Mouse (Mus musculus) neural tube, embryonic 13.5 days (tissue): ENCODE measurements around the gene Ccdc191. TPM values are rescaled to one million over a fixed set of nuclear protein-coding genes. Genes with fewer than 3 reads are reported as not detected.

ENCODE experiments used
- ATAC-seq: fragments of 200-750 bp; cut with Nextera tagmentation; 2 replicates; pipeline ENCODE4 v1.8.0; 2017; ENCODE audit warnings: low read depth, mild to moderate bottlenecking, moderate TSS enrichment, moderate library complexity
- H3K27ac ChIP-seq: fragments of 300-500 bp; sonication (generic); replicated peaks from 2 replicates; pipeline ENCODE4 v1.5.1; 2015; ENCODE audit warnings: moderate library complexity, mild to moderate bottlenecking, inconsistent platforms
- H3K27me3 ChIP-seq: fragments of 300-500 bp; sonication (generic); 2 replicates; pipeline ENCODE4 v1.6.1; 2015; ENCODE audit warnings: mild to moderate bottlenecking, inconsistent platforms
- H3K36me3 ChIP-seq: fragments of 300-500 bp; sonication (generic); 2 replicates; pipeline ENCODE4 v1.6.1; 2015; ENCODE audit warnings: mild to moderate bottlenecking, inconsistent platforms
- H3K4me1 ChIP-seq: fragments of 300-500 bp; sonication (generic); replicated peaks from 2 replicates; pipeline ENCODE4 v1.6.1; 2015; ENCODE audit warnings: inconsistent platforms
- H3K4me2 ChIP-seq: fragments of 300-500 bp; sonication (generic); 2 replicates; pipeline ENCODE4 v1.6.1; 2015; ENCODE audit warnings: inconsistent platforms, mild to moderate bottlenecking, moderate library complexity
- H3K4me3 ChIP-seq: fragments of 300-500 bp; sonication (generic); 2 replicates; pipeline ENCODE4 v1.5.1; 2015; ENCODE audit warnings: mild to moderate bottlenecking, inconsistent platforms
- H3K9ac ChIP-seq: fragments of 300-500 bp; sonication (generic); 2 replicates; pipeline ENCODE4 v1.6.1; 2015; ENCODE audit warnings: moderate library complexity, mild to moderate bottlenecking, inconsistent platforms
- H3K9me3 ChIP-seq: fragments of 300-500 bp; sonication (generic); 2 replicates; pipeline ENCODE4 v1.6.1; 2016; ENCODE audit warnings: inconsistent platforms
- WGBS: fragments of 180-500 bp; shearing (Covaris S2); methylation state at CpG from one replicate; pipeline ENCODE4 v1.1.7; 2015; 5-methylcytosine and 5-hydroxymethylcytosine counted together
- polyA plus RNA-seq: library from polyadenylated mRNA; unstranded; fragments of >200 nt; fragmentation: Nextera tagmentation; extraction: Ambion mirVana; gene quantifications from 2 replicates; pipeline ENCODE4 v1.2.1, GENCODE M21; 2015

Ccdc191 gene
- polyA plus RNA-seq, 1 experiment from 2014 or later: 8.9 TPM

GRCm38 (mm10) chr16:43933041-43933440 is 43.4 kb downstream of the Ccdc191 start:
- H3K27ac ChIP-seq: no peak overlapping the region
- H3K4me1 ChIP-seq: peaks cover 15% of the 10 kb centered on the region
- H3K4me3 ChIP-seq: no peak overlapping the region
- H3K27me3 ChIP-seq: no peaks in the 10 kb centered on the region
- H3K9me3 ChIP-seq: no peaks in the 10 kb centered on the region
- WGBS: 90% methylated on average over 6 of the region's 6 CpGs
- ATAC-seq: no peak
- no peaks in the 10 kb centered on the region for H3K36me3 ChIP-seq
- H3K4me2 ChIP-seq: no peak overlapping the region
- no peak overlapping the region for H3K9ac ChIP-seq

DNA sequence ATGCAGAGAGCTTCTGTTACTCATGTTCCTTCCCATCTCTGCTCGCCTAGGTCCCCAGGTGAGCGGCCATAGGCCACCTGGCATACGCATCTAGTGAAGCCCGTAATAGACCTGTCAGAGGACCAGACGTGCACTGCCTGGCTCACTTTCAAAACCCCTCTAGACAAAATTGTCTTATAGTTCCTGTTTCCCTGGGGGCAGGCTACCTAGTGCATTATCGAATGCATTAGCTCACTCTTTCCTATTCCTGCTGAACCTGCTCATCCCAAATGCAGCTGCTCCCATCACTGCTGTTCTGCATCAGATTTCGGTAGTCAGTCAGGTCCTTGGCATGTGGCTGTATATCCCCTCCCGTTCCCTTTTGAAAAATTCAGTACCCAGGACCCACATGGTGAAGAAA is 45.3 kb downstream of the Ccdc191 start:
- ATAC-seq: no peak
- H3K4me1 ChIP-seq: peaks cover 15% of the 10 kb centered on the region
- 86% methylated on average over 8 of the region's 8 CpGs for WGBS
- H3K36me3 ChIP-seq: no peaks in the 10 kb centered on the region
- H3K4me3 ChIP-seq: no peak overlapping the region
- H3K4me2 ChIP-seq: no peak overlapping the region
- no peaks in the 10 kb centered on the region for H3K27me3 ChIP-seq
- no peaks in the 10 kb centered on the region for H3K9me3 ChIP-seq
- H3K9ac ChIP-seq: no peak overlapping the region
- no peak overlapping the region for H3K27ac ChIP-seq

- Histone ChIP-seq H3K27me3 (no peaks in the 10 kb centered on the region), H3K9me3 (no peaks in the 10 kb centered on the region), H3K4me2 (no peak overlapping the region), H3K36me3 (no peaks in the 10 kb centered on the region), H3K9ac (no peak overlapping the region), H3K27ac (no peak overlapping the region), H3K4me3 (no peak overlapping the region), H3K4me1 (peaks cover 15% of the 10 kb centered on the region)
- 69% methylated on average over 3 of the region's 3 CpGs for WGBS
- ATAC-seq: no peak
Observed at GRCm38 (mm10) chr16:43935367-43935766, 45.8 kb downstream of the Ccdc191 start.

- 83% methylated on average over 3 of the region's 3 CpGs for WGBS
- Histone ChIP-seq H3K4me3 (no peak overlapping the region), H3K36me3 (no peaks in the 10 kb centered on the region), H3K27ac (no peak overlapping the region), H3K4me2 (no peak overlapping the region), H3K27me3 (no peaks in the 10 kb centered on the region), H3K9me3 (no peaks in the 10 kb centered on the region), H3K9ac (no peak overlapping the region), H3K4me1 (peaks cover 14% of the 10 kb centered on the region)
- no peak for ATAC-seq
Observed at GRCm38 (mm10) chr16:43935892-43936291, 46.3 kb downstream of the Ccdc191 start.

- WGBS: 79% methylated on average over 4 of the region's 4 CpGs
- Histone ChIP-seq H3K27ac (no peak overlapping the region), H3K4me3 (no peak overlapping the region), H3K9me3 (no peaks in the 10 kb centered on the region), H3K4me1 (no peaks in the 10 kb centered on the region), H3K27me3 (no peaks in the 10 kb centered on the region), H3K4me2 (no peak overlapping the region), H3K9ac (no peak overlapping the region), H3K36me3 (no peaks in the 10 kb centered on the region)
- ATAC-seq: no peak
Observed at GRCm38 (mm10) chr16:43940846-43941245, 51.2 kb downstream of the Ccdc191 start.

GRCm38 (mm10) chr16:43945351-43945750 is 55.8 kb downstream of the Ccdc191 start:
- Histone ChIP-seq H3K27me3 (no peaks in the 10 kb centered on the region), H3K4me3 (no peak overlapping the region)
- 89% methylated on average over 3 of the region's 3 CpGs for WGBS

DNA sequence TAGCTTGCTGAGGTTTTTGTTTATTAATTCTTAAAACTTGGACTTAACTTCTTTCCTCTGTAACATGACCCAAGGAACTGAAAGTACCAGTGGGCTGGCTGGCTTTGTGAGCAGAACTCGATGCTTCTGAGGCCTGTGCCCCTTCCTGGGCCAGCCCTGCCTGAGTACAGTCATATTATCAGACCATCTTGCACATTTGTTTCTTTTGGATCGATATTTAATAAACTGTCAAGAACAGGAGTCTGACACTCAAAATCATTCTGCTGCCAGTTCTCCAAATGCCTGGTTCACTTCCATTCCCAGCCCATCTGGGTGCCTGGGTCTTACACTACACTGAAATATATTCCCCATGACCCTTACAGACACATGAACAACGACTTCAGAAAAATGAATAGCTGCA is 56.3 kb downstream of the Ccdc191 start:
- H3K27ac ChIP-seq: no peak overlapping the region
- H3K36me3 ChIP-seq: no peaks in the 10 kb centered on the region
- WGBS: 77% methylated on average over 3 of the region's 3 CpGs
- H3K9me3 ChIP-seq: no peaks in the 10 kb centered on the region
- no peak overlapping the region for H3K4me3 ChIP-seq
- H3K27me3 ChIP-seq: no peaks in the 10 kb centered on the region
- no peak for ATAC-seq
- no peak overlapping the region for H3K9ac ChIP-seq
- H3K4me1 ChIP-seq: no peaks in the 10 kb centered on the region
- H3K4me2 ChIP-seq: no peak overlapping the region

More at GRCm38 (mm10) chr16:43945351-43945750, 55.8 kb downstream of the Ccdc191 start:
- no peak overlapping the region for H3K9ac ChIP-seq
- H3K27ac ChIP-seq: no peak overlapping the region
- no peak overlapping the region for H3K4me2 ChIP-seq
- H3K9me3 ChIP-seq: no peaks in the 10 kb centered on the region
- ATAC-seq: no peak
- H3K36me3 ChIP-seq: no peaks in the 10 kb centered on the region
- no peaks in the 10 kb centered on the region for H3K4me1 ChIP-seq

DNA sequence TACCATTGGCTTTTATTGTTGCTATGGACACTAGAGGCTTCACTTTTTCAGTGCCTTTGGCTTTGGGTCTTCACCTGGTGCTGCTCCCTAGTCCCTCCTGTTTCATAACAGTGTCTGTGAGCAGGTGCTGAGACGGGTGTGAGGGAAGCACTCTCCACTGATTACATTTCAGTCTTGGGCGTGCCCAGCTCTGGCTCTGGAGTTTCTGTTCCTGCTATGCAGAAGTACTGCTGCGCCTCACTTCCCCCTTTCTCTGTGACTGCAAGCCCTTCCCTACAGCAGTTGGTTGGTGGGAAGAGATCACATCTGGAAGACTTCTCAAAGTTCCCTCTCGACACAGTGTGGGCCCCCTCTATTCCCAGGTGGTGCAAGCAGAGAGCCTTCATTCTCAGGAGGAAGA is 62.0 kb downstream of the Ccdc191 start:
- no peaks in the 10 kb centered on the region for H3K4me1 ChIP-seq
- H3K36me3 ChIP-seq: 0 out of 2 replicates have a peak, but pooled peaks cover 8% of the 10 kb centered on the region
- H3K9ac ChIP-seq: no peak overlapping the region
- no peak overlapping the region for H3K27ac ChIP-seq
- H3K4me3 ChIP-seq: no peak overlapping the region
- H3K9me3 ChIP-seq: no peaks in the 10 kb centered on the region
- 85% methylated on average over 4 of the region's 4 CpGs for WGBS
- no peak overlapping the region for H3K4me2 ChIP-seq
- no peaks in the 10 kb centered on the region for H3K27me3 ChIP-seq
- no peak for ATAC-seq

GRCm38 (mm10) chr16:43954913-43955312 is 65.3 kb downstream of the Ccdc191 start:
- H3K36me3 ChIP-seq: 0 out of 2 replicates have a peak, but pooled peaks cover 12% of the 10 kb centered on the region
- no peaks in the 10 kb centered on the region for H3K4me1 ChIP-seq
- no peaks in the 10 kb centered on the region for H3K9me3 ChIP-seq
- no peak overlapping the region for H3K4me3 ChIP-seq
- no peak overlapping the region for H3K27ac ChIP-seq
- no peak overlapping the region for H3K4me2 ChIP-seq
- H3K9ac ChIP-seq: no peak overlapping the region
- WGBS: 82% methylated on average over 6 of the region's 6 CpGs
- no peak for ATAC-seq
- H3K27me3 ChIP-seq: no peaks in the 10 kb centered on the region

DNA sequence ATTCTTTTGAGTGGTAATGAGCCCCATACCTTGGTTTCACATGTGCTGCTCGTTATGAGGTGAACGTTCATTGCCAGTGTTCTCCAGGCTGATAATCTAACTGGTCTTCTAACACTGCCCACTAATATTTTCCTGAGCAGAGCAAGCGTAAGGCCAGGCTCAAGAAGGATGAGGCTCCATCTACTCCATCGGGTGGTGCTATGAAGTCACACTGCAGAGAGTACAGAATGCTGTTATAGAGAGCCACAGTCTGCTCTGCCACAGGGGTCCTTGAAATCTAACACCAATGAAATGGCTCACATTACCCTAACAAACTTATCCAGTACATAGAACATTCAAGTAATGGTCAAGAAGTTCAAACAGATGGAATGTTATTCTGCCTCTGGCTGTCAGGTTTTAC is 68.4 kb downstream of the Ccdc191 start:
- no peak overlapping the region for H3K4me2 ChIP-seq
- H3K36me3 ChIP-seq: 0 out of 2 replicates have a peak, but pooled peaks cover 10% of the 10 kb centered on the region
- H3K4me3 ChIP-seq: no peak overlapping the region
- H3K27ac ChIP-seq: no peak overlapping the region
- no peak for ATAC-seq
- no peaks in the 10 kb centered on the region for H3K27me3 ChIP-seq
- H3K9ac ChIP-seq: no peak overlapping the region
- H3K4me1 ChIP-seq: no peaks in the 10 kb centered on the region
- no peaks in the 10 kb centered on the region for H3K9me3 ChIP-seq
- 86% methylated on average over 4 of the region's 4 CpGs for WGBS

DNA sequence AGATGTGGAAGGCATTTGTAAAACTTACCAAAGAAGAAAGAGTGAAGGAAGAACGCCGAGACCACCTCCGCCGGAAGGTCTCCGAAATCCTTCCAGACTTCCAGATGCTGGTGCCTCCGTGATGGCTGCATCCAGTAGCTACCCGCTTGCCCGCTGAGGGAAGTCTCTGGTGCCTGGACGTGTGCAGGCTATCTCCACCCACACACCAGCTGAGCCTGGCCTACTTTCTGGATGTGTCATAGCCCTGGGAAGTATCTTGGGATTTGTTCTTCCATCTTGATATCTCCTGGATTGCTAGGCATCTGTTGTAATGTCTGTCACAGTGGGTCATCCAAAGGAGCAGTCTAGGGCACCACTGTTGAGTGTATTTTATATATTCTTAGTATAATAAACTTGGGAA is 73.7 kb downstream of the Ccdc191 start:
- Histone ChIP-seq H3K9ac (no peak overlapping the region), H3K4me3 (no peak overlapping the region)
- no peak for ATAC-seq

DNA sequence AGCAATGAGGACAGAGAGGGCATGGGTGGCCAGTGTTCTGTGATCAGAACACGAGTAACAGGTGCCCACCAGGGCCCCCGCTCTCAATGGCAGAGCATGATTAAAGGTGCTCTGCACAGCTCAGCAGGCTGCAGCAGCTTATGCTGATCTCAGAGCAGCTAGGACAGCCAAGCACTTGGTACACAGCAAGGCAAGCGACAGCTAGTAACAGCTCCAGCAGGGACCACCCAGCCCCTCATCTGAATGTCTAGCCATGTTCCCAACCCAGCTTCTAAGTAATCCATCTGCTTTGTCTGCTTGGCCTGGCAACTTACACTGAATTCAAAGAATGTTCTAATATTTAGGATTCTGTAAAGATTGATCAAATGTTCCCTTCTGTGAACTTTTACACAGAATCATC is 74.2 kb downstream of the Ccdc191 start:
- no peak for ATAC-seq
- no peaks in the 10 kb centered on the region for H3K27me3 ChIP-seq
- no peaks in the 10 kb centered on the region for H3K9me3 ChIP-seq
- H3K4me3 ChIP-seq: no peak overlapping the region
- 86% methylated on average over 3 of the region's 3 CpGs for WGBS
- no peak overlapping the region for H3K9ac ChIP-seq
- H3K4me1 ChIP-seq: peaks cover 8% of the 10 kb centered on the region
- H3K36me3 ChIP-seq: peaks cover 9% of the 10 kb centered on the region; the same call in 1 of the 2 replicates
- no peak overlapping the region for H3K27ac ChIP-seq
- no peak overlapping the region for H3K4me2 ChIP-seq

More for the DNA sequence above, 73.7 kb downstream of the Ccdc191 start:
- no peaks in the 10 kb centered on the region for H3K27me3 ChIP-seq
- H3K36me3 ChIP-seq: 0 out of 2 replicates have a peak, but pooled peaks cover 4% of the 10 kb centered on the region
- no peaks in the 10 kb centered on the region for H3K9me3 ChIP-seq
- H3K4me1 ChIP-seq: peaks cover 8% of the 10 kb centered on the region
- no peak overlapping the region for H3K4me2 ChIP-seq
- no peak overlapping the region for H3K27ac ChIP-seq
- WGBS: 91% methylated on average over 9 of the region's 9 CpGs

GRCm38 (mm10) chr16:43965781-43966389 is 76.3 kb downstream of the Ccdc191 start:
- H3K9me3 ChIP-seq: no peaks in the 10 kb centered on the region
- H3K9ac ChIP-seq: no peak overlapping the region
- no peak overlapping the region for H3K4me3 ChIP-seq
- ATAC-seq: peak; percentile 77
- H3K27ac ChIP-seq: 0 out of 2 replicates have a peak overlapping the region, but pooled peaks have one; percentile 49
- H3K27me3 ChIP-seq: no peaks in the 10 kb centered on the region
- 72% methylated on average over 13 of the region's 13 CpGs for WGBS
- peaks cover 7% of the 10 kb centered on the region; the same call in 1 of the 2 replicates for H3K36me3 ChIP-seq
- H3K4me2 ChIP-seq: no peak overlapping the region
- H3K4me1 ChIP-seq: peaks cover 8% of the 10 kb centered on the region
